Mouse (Mus musculus): ENCODE measurements at regions not wholly inside any gene's neighbourhood (a gene's known extent, or its start where the extent isn't known, plus 50 kb on each side); places are given as distances from the start of the nearest gene placed in this dataset.

DNA sequence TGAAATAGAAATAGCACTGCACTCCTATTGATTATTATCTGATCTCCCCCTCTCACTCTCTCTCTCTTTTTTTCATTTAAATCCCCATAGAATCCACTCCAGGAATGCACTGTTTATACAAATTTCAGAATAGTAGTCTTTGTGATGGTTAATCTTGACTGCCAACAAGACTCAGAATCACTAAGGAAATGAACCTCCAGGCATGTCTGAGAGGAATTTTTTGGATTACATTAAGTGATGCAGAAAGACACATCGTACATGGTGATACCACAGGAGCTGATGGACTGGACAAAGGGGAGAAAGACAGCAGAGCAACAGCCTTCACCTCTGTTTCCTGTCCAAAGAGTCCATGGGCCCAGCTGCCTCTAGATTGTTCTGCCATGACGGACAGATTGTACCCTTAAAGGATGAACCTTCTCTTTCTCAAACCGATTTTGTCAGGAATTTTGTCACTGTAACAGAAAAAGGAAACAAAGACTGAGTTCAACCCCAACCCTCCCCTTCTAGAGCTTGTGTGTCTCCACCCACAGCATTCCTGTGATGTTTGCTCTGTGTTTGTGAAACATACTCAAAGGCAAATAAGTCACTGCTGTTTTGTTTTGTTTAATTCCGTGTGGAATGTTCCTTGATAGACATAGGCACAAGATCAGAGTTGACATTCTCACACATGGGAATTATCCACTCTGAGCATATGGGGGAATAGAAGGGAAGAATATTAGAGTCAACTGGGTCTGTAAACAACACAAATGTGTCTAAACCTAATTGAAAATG lies 59.1 kb upstream of the Gm34302 start:
- no peak for DNase-seq

DNA sequence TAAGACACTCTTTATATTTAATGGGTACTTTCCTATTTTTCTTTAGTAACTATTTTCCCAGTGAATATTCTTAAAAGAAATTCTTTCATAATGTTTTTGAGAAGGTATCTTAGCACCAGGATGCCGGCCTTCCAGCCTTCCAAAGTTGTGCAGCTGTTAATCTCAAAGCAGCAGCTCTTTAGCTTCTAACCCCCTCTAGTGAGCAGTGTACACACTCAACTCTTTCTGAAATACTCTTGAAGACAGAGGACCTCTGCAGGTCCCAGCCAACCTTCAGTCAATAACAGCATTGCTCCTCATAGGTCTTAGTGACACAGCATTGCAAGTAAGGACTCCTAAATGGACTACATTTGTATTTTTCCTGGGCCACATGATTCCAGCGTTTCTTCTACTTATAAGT lies 55.2 kb upstream of the Gm34302 start:
- DNase-seq = no peak

DNA sequence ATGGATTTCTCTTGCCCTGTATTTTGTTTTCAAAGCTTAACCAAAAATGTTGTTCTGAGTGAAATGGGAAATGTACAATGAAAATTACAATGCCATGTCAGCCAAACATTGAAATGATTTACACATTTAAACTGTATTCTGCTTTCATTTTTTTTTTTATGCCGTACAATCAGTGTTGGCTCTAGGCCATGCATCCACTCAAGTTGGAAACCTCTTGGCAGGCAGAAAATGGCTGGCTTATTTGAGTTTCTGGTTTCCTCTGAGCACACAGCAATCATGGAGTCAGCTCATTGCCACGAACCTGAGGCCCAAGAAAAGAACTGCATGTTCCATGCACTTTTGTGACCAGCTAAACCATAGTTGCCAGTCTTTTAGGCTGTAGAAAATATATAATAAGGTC lies 50.5 kb upstream of the Gm34302 start:
- no peak for DNase-seq

Measured in cerebellum, adult 9-11 months (tissue).